Mouse (Mus musculus) G1E (cell line): ENCODE data around the gene Vrk1.

Experiments used
- CTCF ChIP-seq: IDR thresholded peaks from 2 replicates; pipeline ENCODE4 v1.5.1; 2012; ENCODE audit warnings: low read depth, low read length, inconsistent platforms, mixed read lengths
- GATA1 ChIP-seq: IDR thresholded peaks from 2 replicates; pipeline ENCODE4 v1.6.1; 2012; ENCODE audit warnings: borderline replicate concordance, low read length, inconsistent platforms, mixed read lengths
- POLR2AphosphoS5 ChIP-seq: IDR thresholded peaks from 2 replicates; pipeline ENCODE4 v1.6.1; 2012; ENCODE audit warnings: low read depth, low read length, inconsistent platforms; ENCODE audit not compliant: insufficient replicate concordance

DNA sequence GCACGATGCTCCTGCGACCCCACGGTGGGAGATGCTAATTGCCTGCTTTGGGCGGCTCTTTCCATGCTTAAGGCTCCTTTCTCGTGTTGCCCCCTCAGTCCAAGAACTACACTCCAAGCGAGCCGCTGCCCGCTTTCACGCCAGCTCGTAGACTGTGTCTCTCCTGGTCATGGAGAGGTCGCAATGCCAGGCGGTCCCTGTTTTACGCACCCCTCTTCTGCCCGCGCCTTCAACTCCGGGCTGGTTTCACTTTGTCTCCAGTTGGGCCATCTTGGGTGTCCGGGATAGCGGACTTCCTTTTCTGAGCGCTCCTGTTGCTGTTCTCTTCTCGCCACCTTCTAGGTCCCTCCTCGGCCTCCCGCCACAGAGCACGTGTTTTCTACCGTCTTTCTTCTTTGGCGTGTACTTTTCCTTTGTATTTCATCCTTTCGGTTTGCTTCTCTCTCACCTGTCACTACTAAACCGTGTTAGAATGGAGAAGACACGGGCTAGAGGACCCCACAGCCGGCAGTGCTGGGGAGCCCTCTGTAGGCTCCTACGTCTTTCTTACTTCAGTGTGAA, 46.9 kb upstream of the Vrk1 start:
- TF ChIP-seq CTCF (no peak), GATA1 (no peak), POLR2AphosphoS5 (no peak)
